Mouse (Mus musculus) heart, embryonic 14.5 days (tissue): ENCODE measurements at regions not wholly inside any gene's neighbourhood (a gene's known extent, or its start where the extent isn't known, plus 50 kb on each side); places are given as distances from the start of the nearest gene placed in this dataset.

Source experiments
- ATAC-seq: fragments of 200-750 bp; cut with Nextera tagmentation; 2 replicates; pipeline ENCODE4 v1.8.0; 2017; ENCODE audit warnings: low read depth, moderate TSS enrichment; ENCODE audit not compliant: insufficient number of reproducible peaks, insufficient read depth, low FRiP score
- H3K27ac ChIP-seq, 2 experiments: fragments of 200-500 bp in 1 of 2; fragments of 300-500 bp in 1 of 2; sonication (generic) in 1 of 2; replicated peaks in 1 of 2; 2 replicates each; pipeline ENCODE4 v1.5.1; 2012 to 2014; ENCODE audit warnings: low read depth in 2 of 2, low read length in 2 of 2, control low read depth in 1 of 2, mild to moderate bottlenecking in 1 of 2, mixed read lengths in 1 of 2; ENCODE audit not compliant: control insufficient read depth in 1 of 2, insufficient read depth in 1 of 2
- H3K27me3 ChIP-seq: fragments of 300-500 bp; sonication (generic); 2 replicates; pipeline ENCODE4 v1.6.1; 2014; ENCODE audit warnings: mild to moderate bottlenecking, low read length, control low read depth; ENCODE audit not compliant: control insufficient read depth, insufficient read depth
- H3K36me3 ChIP-seq: fragments of 300-500 bp; sonication (generic); 2 replicates; pipeline ENCODE4 v1.6.1; 2014; ENCODE audit warnings: mild to moderate bottlenecking, control low read depth, low read length, mixed read lengths; ENCODE audit not compliant: control insufficient read depth, insufficient read depth
- H3K4me1 ChIP-seq, 2 experiments: fragments of 200-500 bp in 1 of 2; fragments of 300-500 bp in 1 of 2; sonication (generic) in 1 of 2; 2 replicates each; pipeline ENCODE4 v1.6.1; 2012 to 2014; ENCODE audit warnings: low read length in 2 of 2, control low read depth in 1 of 2, mixed read lengths in 1 of 2; ENCODE audit not compliant: control insufficient read depth in 2 of 2, insufficient read depth in 2 of 2
- H3K4me2 ChIP-seq: fragments of 300-500 bp; sonication (generic); 2 replicates; pipeline ENCODE4 v1.6.1; 2014; ENCODE audit warnings: mild to moderate bottlenecking, low read length
- H3K4me3 ChIP-seq, 2 experiments: fragments of 200-500 bp in 1 of 2; fragments of 300-500 bp in 1 of 2; sonication (generic) in 1 of 2; 2 replicates each; pipeline ENCODE4 v1.5.1; 2012 to 2014; ENCODE audit warnings: low read length in 2 of 2, mild to moderate bottlenecking in 2 of 2, control low read depth in 1 of 2, low read depth in 1 of 2, moderate library complexity in 1 of 2; ENCODE audit not compliant: control insufficient read depth in 1 of 2, insufficient read depth in 1 of 2
- H3K9ac ChIP-seq: fragments of 300-500 bp; sonication (generic); 2 replicates; pipeline ENCODE4 v1.6.1; 2014; ENCODE audit warnings: mild to moderate bottlenecking, low read length
- H3K9me3 ChIP-seq: fragments of 300-500 bp; sonication (generic); 2 replicates; pipeline ENCODE4 v1.6.1; 2016; ENCODE audit warnings: low read length, control low read depth; ENCODE audit not compliant: control insufficient read depth
- WGBS: fragments of 180-500 bp; shearing (Covaris S2); extraction: QIAGEN DNeasy Blood & Tissue Kit; methylation state at CpG from one replicate; pipeline ENCODE4 v1.1.7; 2014; 5-methylcytosine and 5-hydroxymethylcytosine counted together

DNA sequence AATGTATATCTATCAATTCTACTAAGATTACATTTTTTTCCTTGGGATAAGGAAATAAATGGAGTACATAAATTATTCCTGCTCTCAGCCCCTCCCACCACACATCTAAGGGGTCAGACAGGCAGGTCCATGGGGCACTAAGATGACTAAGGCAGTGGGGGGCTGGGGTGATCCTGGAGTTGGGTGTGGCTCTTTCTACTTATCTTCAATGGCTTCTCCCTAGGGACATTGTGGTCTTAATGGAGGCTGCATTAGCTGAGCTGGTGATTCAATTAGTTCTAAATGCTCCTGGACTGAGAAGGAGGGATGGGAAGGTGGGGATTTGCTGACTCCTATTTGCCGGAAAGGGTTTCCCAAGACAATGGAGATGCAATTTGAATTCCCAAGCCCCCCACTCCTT is 118.4 kb upstream of the Plxna4 start:
- no peak for ATAC-seq
- Histone ChIP-seq H3K9ac (no peak overlapping the region), H3K4me1 (0 out of 4 replicates have a peak, but pooled peaks cover 0 to 2% of the 10 kb centered on the region in 2 experiments), H3K4me3 (no peak overlapping the region), H3K4me2 (no peak overlapping the region), H3K9me3 (no peaks in the 10 kb centered on the region), H3K27me3 (peaks cover 5% of the 10 kb centered on the region; the same call in 1 of the 2 replicates), H3K27ac (no peak overlapping the region), H3K36me3 (no peaks in the 10 kb centered on the region)
- 50% methylated on average over 1 of the region's 1 CpGs for WGBS

DNA sequence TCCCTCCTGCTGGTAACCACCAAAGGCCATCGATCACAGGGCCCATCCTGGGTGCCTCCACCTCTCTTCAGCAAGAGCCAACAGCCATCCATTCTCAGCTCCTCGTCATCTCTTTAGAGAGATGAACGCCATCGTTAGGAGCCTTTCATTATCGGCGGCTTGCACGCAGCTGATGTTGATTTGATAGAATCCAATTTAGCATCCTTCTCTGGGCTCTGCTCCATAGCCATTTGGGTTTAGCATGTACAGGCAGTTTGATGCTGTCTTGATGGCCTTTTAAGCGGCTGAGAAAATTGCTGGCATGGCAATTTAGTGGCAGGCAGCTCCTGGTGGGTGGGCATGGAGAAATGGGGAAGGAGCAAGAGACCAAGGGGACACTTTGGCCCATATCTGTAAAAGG is 115.5 kb upstream of the Plxna4 start:
- Histone ChIP-seq H3K4me3 (no peak overlapping the region), H3K4me1 (0 out of 4 replicates have a peak, but pooled peaks cover 0 to 2% of the 10 kb centered on the region in 2 experiments), H3K4me2 (no peak overlapping the region), H3K9ac (no peak overlapping the region), H3K27ac (no peak overlapping the region), H3K36me3 (no peaks in the 10 kb centered on the region), H3K27me3 (no peaks in the 10 kb centered on the region), H3K9me3 (no peaks in the 10 kb centered on the region)
- 82% methylated on average over 8 of the region's 8 CpGs for WGBS
- no peak for ATAC-seq

DNA sequence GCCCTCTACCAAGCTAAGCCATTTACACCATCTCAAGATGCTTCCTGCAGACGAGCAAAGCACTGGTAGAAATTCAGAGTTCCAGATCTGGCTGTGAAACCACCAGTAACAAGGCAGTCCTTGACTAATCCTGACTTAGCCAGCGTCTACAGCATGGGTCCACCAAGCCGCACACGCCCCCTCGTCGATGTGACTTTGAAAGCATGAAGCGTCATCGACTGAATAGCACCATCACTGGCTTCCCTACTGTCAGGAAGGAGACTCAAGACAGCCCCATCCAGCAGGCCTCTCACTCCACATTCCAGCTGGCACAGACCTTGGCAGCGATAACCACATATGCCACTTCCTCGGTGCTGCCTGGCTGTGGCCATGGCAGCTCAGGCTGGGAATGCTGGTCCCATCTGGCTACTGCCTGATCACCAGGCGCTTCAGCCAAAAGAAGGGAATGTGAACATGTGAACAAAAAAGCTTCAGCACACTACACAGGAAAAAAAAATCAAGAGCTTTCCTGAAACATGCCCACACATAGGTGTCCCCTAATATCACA is 114.3 kb upstream of the Plxna4 start:
- H3K27me3 ChIP-seq, result no peaks in the 10 kb centered on the region
- 84% methylated on average over 11 of the region's 11 CpGs for WGBS
- no peaks in the 10 kb centered on the region for H3K36me3 ChIP-seq
- H3K4me1 ChIP-seq, result 0 out of 4 replicates have a peak, but pooled peaks cover 0 to 2% of the 10 kb centered on the region in 2 experiments
- no peak overlapping the region for H3K27ac ChIP-seq
- H3K9me3 ChIP-seq, result no peaks in the 10 kb centered on the region
- no peak for ATAC-seq
- no peak overlapping the region for H3K4me3 ChIP-seq
- H3K4me2 ChIP-seq, result no peak overlapping the region
- no peak overlapping the region for H3K9ac ChIP-seq

DNA sequence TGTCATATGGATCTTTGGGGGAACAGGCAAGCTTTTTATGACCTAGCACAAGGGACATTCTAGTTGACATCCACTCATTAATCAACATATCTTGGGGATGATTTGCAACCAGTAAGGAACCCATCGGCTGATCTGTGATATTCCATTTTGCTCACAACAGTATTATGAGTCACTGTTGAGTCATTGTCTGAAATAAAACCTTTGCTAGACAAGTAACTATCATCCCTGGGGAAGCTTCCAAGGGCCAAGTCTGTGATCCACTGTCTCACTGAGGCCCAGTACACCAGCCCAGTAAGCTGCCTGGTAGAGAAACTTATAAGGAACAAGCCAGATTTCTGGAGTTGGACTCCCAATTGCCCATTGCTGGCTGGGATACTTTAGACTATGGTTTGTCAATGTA is 111.8 kb upstream of the Plxna4 start:
- Histone ChIP-seq H3K9me3 (0 out of 2 replicates have a peak, but pooled peaks cover 2% of the 10 kb centered on the region), H3K27ac (no peak overlapping the region), H3K4me1 (no peaks in the 10 kb centered on the region), H3K4me2 (no peak overlapping the region), H3K4me3 (no peak overlapping the region), H3K27me3 (no peaks in the 10 kb centered on the region), H3K9ac (no peak overlapping the region), H3K36me3 (no peaks in the 10 kb centered on the region)
- WGBS, result 97% methylated on average over 1 of the region's 1 CpGs
- no peak for ATAC-seq

DNA sequence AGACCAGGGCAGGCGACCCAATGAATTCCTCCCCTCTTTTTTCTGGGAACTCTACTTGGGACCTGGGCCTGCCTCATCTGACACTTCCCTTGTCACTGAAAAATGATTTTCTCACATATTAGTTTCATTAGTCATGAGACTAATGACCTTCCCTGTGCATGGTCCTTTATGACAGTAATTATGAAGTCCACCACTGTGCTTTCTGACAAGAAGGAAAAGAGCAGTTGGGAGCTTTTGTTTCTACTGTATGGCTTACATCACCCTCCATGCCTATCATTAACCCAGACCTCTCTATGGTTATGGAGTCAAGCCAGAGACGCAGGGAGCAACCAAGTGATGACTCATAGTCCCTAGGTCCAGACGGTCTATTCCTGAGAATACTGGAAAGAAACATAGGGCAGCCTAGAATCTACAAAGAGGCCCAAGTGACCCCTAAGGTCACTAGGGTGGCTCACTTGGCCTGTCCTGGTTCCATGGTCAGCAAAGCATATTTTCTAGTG is 109.8 kb upstream of the Plxna4 start:
- Histone ChIP-seq H3K9ac (no peak overlapping the region), H3K4me3 (no peak overlapping the region), H3K9me3 (0 out of 2 replicates have a peak, but pooled peaks cover 2% of the 10 kb centered on the region), H3K36me3 (no peaks in the 10 kb centered on the region), H3K27ac (no peak overlapping the region), H3K4me1 (no peaks in the 10 kb centered on the region), H3K27me3 (no peaks in the 10 kb centered on the region), H3K4me2 (no peak overlapping the region)
- 59% methylated on average over 3 of the region's 3 CpGs for WGBS
- no peak for ATAC-seq

DNA sequence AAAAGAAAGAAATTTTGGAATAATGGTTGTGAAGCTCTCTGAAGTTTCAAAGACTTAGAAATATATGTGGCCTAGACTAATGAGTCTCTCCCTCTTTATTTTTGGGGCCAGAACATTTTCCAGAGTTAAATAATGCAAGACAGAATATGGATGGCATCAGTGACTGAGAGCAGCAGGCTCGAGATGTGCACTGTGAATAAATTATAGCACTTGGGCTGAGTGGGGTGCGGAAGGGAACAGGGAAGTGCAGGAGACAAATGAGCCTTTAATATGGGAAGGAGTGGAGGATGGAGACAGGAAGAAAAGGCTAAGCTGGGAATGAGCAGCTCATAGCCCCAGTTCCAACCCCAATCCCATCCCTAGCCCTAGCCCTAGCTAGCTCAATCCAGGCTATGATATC is 108.0 kb upstream of the Plxna4 start:
- H3K9me3 ChIP-seq, result 0 out of 2 replicates have a peak, but pooled peaks cover 2% of the 10 kb centered on the region
- H3K36me3 ChIP-seq, result no peaks in the 10 kb centered on the region
- H3K27ac ChIP-seq, result no peak overlapping the region
- H3K9ac ChIP-seq, result no peak overlapping the region
- H3K4me2 ChIP-seq, result no peak overlapping the region
- ATAC-seq, result no peak
- no peaks in the 10 kb centered on the region for H3K4me1 ChIP-seq
- no peak overlapping the region for H3K4me3 ChIP-seq
- 71% methylated on average over 2 of the region's 2 CpGs for WGBS
- H3K27me3 ChIP-seq, result no peaks in the 10 kb centered on the region

DNA sequence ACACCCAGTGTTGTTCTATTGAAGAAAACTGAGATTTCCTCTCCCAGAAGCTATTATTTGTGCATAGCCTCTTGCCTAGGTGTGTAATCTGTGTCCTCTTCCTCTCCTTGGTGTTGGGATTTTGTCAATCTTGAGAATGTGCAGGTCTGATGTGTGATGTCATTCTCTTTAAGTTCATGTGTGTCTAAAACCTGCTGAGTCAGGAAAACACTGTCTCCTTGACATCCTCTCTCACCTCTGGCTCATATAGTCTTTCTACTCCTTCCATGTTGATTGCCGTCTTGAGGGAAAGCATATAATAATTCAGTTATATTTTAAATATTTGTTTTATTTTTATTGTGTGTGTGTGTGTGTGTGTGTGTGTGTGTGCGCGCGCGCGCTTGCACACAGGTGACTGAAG is 84.6 kb upstream of the Plxna4 start:
- Histone ChIP-seq H3K36me3 (no peaks in the 10 kb centered on the region), H3K4me2 (no peak overlapping the region), H3K4me3 (no peak overlapping the region), H3K27me3 (no peaks in the 10 kb centered on the region), H3K4me1 (peaks cover 0 to under 1% of the 10 kb centered on the region in 2 experiments; a peak in 1 of 4 replicates), H3K27ac (no peak overlapping the region), H3K9ac (no peak overlapping the region), H3K9me3 (no peaks in the 10 kb centered on the region)
- WGBS, result 94% methylated on average over 6 of the region's 6 CpGs
- ATAC-seq, result no peak

DNA sequence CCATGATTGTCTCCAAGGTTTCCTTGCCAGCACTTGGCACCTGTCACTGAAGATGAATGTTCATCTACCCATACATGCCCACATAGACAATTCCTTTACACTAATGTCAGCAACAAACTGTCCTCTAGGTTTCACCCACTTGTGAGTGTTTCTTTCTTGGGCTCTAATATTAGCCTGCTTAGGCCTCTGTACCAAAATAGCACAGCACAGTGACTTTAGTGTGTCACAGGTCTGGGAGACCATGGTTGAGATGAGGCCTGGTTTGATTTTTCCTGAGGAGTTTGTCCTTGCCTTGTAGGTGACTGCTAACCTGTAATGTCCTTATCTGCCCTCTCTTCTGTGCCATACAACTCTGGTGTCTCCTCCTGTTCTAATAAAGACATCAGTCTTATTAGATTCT is 71.8 kb upstream of the Plxna4 start:
- 0 out of 2 replicates have a peak, but pooled peaks have one; percentile 39 for ATAC-seq
- Histone ChIP-seq H3K4me1 (peaks cover 2 to 6% of the 10 kb centered on the region in 2 experiments; a peak in 2 of 4 replicates), H3K27ac (peak overlapping the region; percentile 25 to 67; a peak in 3 of 4 replicates), H3K36me3 (no peaks in the 10 kb centered on the region), H3K9me3 (peaks cover 2% of the 10 kb centered on the region; the same call in 1 of the 2 replicates), H3K4me3 (no peak overlapping the region), H3K27me3 (no peaks in the 10 kb centered on the region), H3K4me2 (no peak overlapping the region), H3K9ac (no peak overlapping the region)
